Mouse (Mus musculus) ZHBTc4 (cell line): ENCODE results near the gene Qrich2.
A peak's percentile ranks its signal among the peaks of the same experiment; 100 is the strongest.
"Not testable (repeated sequence)": the region's sequence is repeated elsewhere in the genome, so short reads cannot be mapped to it uniquely, and the experiment has no call there.

Source experiments
- DNase-seq: peaks from one replicate; pipeline ENCODE4 v3.0.0-alpha.2; 2011; ENCODE audit warnings: low read depth, low spot score

Gene Qrich2

DNA sequence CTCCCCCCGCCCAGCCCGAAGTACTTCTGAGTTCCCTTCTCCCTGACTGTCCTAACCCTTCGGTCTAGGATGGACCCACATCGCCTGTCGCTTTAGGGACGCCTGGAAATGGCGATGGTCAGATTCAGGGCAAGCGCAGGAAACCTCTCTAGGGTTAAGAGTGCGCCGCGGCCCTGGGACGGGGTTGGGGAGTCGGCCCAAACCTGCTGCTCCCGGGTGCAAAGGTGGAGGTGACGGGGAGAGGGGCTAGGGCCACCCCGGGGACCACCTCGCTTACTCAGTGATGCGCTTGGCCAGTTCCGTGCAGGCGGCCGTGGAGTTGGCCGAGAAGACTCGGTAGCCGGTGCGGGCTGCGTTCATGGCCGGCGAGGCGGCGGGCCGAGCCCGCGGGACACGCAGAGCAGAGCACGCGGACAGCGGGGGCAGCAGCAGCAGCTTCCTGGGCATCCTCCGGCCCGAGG is 23.8 kb upstream of the Qrich2 start:
- peak; percentile 49 for DNase-seq

DNA sequence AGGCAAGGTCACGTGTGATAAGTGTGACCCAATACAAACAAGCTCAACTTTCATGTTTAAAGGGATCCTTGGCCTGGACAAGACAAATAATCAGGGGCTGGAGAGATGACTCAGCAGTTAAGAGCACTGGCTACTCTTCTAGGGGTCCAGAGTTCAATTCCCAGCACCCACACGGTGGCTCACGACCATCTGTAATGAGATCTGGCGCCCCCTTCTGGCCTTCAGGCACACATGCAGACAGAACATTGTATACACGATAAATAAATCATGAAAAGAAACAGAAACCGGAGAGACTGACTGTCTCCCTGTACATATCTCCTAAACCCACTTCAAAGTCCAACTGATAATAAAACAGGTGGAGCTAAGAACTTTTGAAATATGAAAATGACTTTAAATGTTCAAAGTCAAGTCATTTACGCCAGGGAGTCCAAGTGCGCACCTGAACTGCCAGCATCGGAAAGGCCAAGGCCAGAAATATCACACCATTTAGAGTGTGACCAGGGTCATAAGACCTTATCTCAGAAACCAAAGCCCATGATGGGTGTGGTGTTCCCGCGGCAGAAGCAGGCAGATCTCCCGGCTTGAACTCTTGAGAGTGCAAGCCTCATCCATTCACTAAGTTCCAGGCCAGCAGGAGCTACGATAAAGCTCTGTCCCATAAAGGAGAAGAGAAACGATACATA is 22.8 kb upstream of the Qrich2 start:
- peak; percentile 90 for DNase-seq

DNA sequence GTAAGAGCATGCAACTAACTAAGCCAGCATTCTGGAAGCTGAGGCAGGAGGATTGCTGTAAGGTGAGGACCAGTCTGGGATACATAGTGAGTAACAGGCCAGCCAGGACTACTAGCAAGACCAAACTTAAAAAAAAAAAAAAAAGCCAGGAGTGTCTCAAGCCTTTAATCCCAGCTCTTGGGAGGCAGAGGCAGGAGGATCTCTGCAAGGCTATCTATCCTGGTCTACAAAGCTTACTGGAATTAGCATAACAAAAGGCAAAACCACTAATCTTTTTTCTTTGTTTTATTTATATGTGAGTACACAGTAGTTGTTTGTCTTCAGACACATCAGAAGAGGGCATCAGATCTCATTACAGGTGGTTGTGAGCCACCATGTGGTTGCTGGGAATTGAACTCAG is 22.2 kb upstream of the Qrich2 start:
- DNase-seq: peak; percentile 66

- DNase-seq: no peak
Observed at GRCm38 (mm10) chr11:116484261-116484660, 18.2 kb upstream of the Qrich2 start.

GRCm38 (mm10) chr11:116481776-116482175 is 15.7 kb upstream of the Qrich2 start:
- DNase-seq: no peak

DNA sequence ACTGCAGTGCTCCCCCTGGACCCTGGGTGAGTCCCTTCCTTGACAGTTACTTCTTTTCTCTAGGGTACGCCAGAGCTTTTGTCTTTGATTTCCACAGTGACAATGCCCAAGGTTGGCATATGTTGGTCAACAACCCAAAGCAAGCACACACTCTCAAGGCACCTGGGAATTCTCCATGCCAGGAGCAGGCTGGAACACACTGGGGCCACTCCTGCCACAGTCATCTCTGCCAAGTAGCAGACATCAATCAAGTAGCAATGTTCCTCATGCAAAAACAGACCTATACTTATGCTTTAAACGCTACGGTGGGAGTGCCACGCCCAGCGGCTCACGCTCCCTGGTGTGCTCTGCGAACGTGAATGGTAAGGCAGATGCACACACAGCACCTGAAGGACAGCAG is 14.9 kb upstream of the Qrich2 start:
- DNase-seq: no peak

DNA sequence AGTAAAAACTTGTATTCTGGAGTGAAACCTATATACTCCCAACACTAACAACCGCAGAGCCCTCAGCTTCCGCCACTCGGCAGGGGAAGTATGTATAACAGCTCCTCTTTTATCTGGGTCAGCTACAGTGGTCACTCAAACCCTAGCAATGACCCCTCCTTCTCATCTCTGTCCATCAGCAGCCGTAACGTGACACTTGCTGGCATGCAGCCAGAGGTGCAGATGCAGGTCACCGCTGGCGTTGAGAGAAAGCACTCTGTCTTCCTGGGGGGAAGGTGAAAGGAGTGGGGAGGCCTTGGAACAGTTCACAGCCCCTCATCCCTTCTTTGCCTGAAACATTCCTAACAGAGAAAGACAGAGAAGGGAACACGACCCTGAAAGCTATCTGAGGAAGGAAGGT is 13.8 kb upstream of the Qrich2 start:
- no peak for DNase-seq

DNA sequence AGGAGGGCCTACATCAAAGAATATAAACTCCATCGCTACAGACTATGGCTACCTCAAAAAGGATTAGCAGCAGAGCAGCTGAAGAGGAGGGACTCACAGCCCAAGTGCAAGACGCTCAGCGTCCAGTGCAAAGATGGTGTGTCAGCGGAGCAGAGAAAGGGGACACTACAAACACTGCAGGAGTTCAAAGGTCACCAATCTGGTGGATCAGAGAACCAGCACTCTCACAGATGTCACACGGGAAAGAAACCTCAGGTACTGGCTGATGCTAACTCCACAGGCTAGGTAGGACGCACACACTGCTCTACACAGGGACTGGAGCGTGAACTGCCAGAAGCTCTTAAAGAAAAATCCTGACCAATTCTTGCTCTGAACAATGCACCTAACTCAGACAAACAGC is 12.9 kb upstream of the Qrich2 start:
- no peak for DNase-seq

- DNase-seq: no peak
Observed at GRCm38 (mm10) chr11:116477160-116477759, 11.2 kb upstream of the Qrich2 start.

DNA sequence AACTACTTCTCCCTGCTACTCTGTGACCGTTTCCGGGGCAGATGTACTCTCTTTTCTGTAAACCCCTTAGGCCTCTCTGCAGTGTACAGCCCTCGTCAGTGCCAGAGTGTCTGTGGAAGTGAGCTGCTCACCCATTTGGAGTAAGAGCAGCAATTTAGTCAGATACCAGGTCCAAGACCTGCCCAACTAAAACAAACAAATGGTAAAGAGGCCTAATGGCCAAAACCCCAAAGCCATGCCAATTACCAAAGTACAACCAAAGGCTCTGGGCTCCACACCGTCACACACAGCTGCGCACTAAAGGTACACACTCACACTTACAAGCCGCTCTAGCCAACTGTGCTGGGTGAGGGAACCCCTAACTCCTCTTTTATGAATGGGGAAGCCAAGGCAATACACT is 10.7 kb upstream of the Qrich2 start:
- DNase-seq: no peak

GRCm38 (mm10) chr11:116476041-116476440 is 10.0 kb upstream of the Qrich2 start:
- DNase-seq: peak; percentile 67

DNA sequence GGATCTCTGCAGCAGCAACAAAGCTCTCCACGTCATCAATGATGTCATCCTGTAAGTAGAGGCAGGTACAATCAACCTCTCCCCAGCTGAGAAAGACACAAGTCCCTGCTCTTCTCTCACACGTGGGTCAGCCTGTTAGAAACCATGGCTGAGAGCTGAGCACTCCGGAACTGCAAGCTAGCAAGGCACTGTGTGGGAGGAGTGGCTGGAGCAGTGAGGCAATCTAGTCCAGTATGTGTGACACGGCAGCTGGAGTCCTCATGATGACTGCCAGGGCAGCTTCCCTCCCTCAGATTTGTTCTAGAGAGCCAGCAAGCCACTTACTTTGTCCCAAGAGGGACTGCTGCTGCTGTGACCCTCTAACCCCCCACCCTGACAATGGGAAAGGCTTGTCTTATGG is 6.2 kb upstream of the Qrich2 start:
- no peak for DNase-seq

DNA sequence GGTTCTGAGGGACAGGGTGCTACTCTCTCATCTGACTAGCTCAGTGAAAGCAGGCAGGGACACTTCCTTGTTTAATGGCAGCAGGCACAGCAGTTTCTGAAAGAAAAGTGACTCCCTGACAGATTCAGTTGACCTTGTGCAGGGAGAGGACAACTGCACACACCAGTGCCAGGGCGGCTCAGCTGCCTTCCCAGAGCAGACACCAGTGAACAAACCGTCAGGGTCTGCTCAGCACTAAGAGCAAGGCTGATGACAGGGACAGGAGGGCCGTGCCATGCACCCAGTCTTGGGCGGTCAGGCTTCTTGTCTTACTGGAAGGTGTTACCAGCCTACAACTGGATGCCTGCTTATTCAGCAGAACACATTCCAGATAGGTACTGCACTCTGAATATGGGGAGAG is 4.9 kb upstream of the Qrich2 start:
- no peak for DNase-seq

GRCm38 (mm10) chr11:116470249-116470648 is 4.2 kb upstream of the Qrich2 start:
- DNase-seq: no peak

DNA sequence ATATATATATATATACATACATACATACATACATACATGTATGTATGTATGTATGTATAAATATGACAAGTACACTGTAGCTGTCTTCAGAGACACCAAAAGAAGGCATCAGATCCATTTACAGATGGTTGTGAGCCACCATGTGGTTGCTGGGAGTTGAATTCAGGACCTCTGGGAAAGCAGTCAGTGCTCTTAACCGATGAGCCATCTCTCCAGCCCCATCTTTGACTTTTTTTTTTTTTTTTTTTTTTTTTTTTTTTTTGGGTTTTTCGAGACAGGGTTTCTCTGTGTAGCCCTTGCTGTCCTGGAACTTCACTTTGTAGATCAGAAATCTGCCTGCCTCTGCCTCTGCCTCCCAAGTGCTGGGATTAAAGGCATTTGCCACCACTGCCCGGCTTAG is 2.3 kb upstream of the Qrich2 start:
- not testable (repeated sequence) for DNase-seq

- peak; percentile 92 for DNase-seq
Observed at GRCm38 (mm10) chr11:116463833-116464232, 2.2 kb downstream of the Qrich2 start.

DNA sequence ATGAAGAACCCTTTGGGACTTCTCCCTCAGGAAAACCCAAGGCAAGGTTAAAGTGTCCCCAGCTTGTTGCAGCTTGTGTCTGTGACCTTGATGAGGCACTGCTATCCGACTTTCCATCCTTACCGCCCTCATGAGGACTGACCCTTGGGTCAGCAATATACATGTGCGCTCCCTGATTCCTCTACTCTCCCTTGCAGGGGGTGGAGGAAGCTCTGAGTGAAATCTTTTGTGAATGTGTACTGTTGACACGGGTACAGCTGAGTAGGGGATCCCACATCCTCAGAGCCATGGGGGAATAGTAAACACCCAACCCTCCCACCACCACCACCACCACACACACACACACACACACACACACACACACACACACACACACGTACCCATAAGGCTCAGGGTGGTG is 2.7 kb downstream of the Qrich2 start:
- no peak for DNase-seq

- DNase-seq: peak; percentile 70
Observed at GRCm38 (mm10) chr11:116459786-116460185, 6.3 kb downstream of the Qrich2 start.

- DNase-seq: no peak
Observed at GRCm38 (mm10) chr11:116456234-116456633, 9.8 kb downstream of the Qrich2 start.

DNA sequence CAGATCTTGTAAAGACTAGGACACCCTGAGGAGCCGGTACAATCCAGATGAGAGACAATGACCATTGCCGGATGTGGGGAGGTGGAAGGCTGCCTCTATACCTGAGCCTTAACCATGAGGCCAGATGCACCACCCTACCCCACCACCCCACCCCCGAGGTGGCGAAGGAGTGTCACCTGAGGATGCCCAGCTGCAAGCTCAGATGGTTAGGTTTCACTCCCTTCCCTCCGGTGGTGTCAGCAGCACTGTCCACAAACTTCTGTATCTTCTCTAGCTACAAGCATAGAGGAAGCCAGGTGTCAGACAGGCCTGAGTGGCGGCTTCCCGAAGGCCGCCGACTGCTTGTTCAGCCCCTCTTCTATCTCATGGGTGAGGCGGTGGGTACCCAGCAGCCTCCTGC is 12.2 kb downstream of the Qrich2 start:
- DNase-seq: no peak

DNA sequence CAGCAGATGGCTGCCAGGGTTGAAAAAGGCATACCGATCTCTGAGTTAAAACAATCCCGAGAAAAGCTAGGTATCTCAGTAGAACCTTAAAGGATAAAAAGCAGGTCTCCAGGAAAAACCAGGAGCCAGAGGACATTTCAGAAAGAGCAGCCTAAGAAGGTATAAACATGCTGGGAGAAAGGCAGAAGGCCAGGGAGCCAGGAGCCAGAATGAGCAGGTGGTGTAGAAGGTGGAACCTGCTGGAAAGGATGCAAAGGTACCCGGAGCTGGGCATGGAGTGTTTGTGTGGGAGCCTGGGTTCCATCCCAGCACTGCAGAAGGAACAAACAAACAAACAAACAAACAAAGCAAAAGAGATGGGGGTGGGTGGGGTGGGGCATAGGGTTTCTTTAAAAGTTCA is 16.7 kb downstream of the Qrich2 start:
- no peak for DNase-seq

- DNase-seq: no peak
Observed at GRCm38 (mm10) chr11:116447822-116448221, 18.2 kb downstream of the Qrich2 start.

DNA sequence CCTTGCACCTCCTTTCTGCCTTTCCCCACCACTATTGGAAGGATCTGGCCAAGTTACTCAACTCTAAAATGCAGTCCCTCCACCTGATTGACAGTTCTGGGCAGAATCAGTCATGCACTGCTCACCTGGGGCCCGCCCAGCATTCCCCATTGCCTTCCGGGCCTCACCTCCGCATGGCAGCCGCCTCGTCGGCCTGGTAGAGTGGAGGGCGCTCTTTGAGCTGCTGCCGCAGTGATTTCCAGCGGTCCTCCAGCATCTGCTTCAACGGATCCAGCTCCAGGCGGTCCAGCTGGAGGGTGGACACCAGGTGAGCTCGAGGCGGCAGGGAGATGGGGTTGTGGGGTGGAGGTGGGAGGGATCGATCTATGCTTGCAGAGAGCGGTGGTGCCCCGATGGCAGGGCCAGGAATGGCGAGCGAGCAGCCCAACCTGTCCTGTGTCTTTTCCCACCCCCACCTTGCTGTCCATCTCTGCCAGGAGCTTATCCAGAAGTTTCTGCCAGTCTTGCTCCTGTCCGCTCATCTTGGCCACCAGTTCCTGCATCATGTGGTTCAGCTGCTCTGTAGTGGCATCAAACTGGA is 19.6 kb downstream of the Qrich2 start:
- DNase-seq: no peak
